Mouse (Mus musculus) small intestine, adult 2 months (tissue): ENCODE measurements around the gene Adgrl1. TPM values are rescaled to one million over a fixed set of nuclear protein-coding genes. Genes with fewer than 3 reads are reported as not detected.
A peak's percentile ranks its signal among the peaks of the same experiment; 100 is the strongest.

Experiments used
- H3K27ac ChIP-seq: fragments of 200-500 bp; 2 replicates; pipeline ENCODE4 v1.5.1; 2012; ENCODE audit warnings: low read depth, low read length, control low read depth, inconsistent platforms; ENCODE audit not compliant: insufficient read depth
- H3K27me3 ChIP-seq: fragments of 200-500 bp; 2 replicates; pipeline ENCODE4 v1.6.1; 2012; ENCODE audit warnings: mild to moderate bottlenecking, moderate library complexity, low read length, inconsistent platforms; ENCODE audit not compliant: control insufficient read depth, insufficient read depth
- H3K36me3 ChIP-seq: fragments of 200-500 bp; 2 replicates; pipeline ENCODE4 v1.6.1; 2012; ENCODE audit warnings: mild to moderate bottlenecking, low read length, control low read depth, inconsistent platforms; ENCODE audit not compliant: control insufficient read depth, insufficient read depth
- H3K4me1 ChIP-seq: fragments of 200-500 bp; 2 replicates; pipeline ENCODE4 v1.6.1; 2012; ENCODE audit warnings: low read length, inconsistent platforms, mixed read lengths; ENCODE audit not compliant: control insufficient read depth, insufficient read depth, insufficient read length
- H3K4me3 ChIP-seq: fragments of 200-500 bp; 2 replicates; pipeline ENCODE4 v1.5.1; 2012; ENCODE audit warnings: low read depth, mild to moderate bottlenecking, control low read depth, inconsistent platforms, low read length, moderate library complexity
- CTCF ChIP-seq: fragments of 200-500 bp; IDR thresholded peaks from 2 replicates; pipeline ENCODE4 v1.5.1; 2012; ENCODE audit warnings: low read depth, mild to moderate bottlenecking, control low read depth, inconsistent platforms, low read length, moderate library complexity, mixed read lengths; ENCODE audit not compliant: insufficient replicate concordance, insufficient read length; ENCODE audit errors: extremely low read depth
- POLR2A ChIP-seq: fragments of 200-500 bp; IDR thresholded peaks from 2 replicates; pipeline ENCODE4 v1.6.1; 2012; ENCODE audit warnings: low read depth, mild to moderate bottlenecking, control low read depth, inconsistent platforms, low read length, moderate library complexity
- WGBS: fragments of 180-500 bp; shearing (Covaris S2); methylation state at CpG from one replicate; pipeline ENCODE4 v1.1.7; 2018; 5-methylcytosine and 5-hydroxymethylcytosine counted together
- polyA plus RNA-seq: library from polyadenylated mRNA; depleted of rRNA; stranded (reverse); fragments of >200 nt; gene quantifications from 2 replicates; pipeline ENCODE4 v1.2.3, GENCODE M21; 2012

The Adgrl1 gene
- polyA plus RNA-seq, 1 experiment: 19.1 TPM

DNA sequence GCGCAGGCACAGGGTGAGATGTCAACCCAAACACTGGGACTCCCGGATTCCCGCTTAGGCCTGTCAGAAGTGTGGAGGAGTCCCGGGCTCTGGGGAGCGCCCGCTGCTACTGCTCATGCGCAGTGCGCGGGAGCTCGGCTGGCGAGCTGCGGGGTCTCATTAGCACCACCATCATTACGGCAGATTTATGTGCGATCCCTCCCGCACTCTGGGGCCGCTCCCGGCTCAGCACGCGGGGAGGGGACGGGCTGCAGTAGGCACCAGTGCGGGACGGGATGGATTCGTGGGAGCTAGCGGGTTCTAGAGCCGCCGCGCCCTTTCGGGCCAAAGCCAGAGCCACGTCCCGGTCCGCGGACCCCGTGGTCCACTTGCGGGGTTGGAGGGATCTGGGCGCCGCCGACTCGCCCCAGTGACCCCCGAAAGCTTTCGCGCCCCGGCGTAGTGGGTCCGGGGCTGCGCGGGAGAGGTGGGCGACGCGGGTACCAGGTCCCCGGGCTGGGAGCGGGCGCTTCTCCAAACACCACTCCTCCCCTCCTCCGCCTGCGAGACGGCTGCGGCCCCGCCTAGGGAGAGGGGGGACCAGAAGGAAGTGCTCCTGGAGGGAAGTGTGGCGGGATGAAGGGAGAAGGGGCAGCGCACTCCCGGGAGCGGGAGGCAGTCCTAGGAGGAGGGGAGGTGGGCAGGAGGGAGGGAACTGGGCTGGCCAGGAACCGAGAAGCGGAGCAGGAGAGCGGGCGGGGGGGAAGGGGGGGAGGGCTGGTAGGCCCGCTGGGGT, 24.8 kb upstream of the Adgrl1 start:
- 2% methylated on average over 58 of the region's 66 CpGs for WGBS
- Histone ChIP-seq H3K4me3 (peak overlapping the region; percentile 68), H3K4me1 (peaks cover 8% of the 10 kb centered on the region), H3K27ac (peak overlapping the region; percentile 23; the same call in 1 of the 2 replicates), H3K36me3 (no peaks in the 10 kb centered on the region), H3K27me3 (peaks cover 31% of the 10 kb centered on the region)
- TF ChIP-seq POLR2A (0 out of 2 replicates have a peak, but pooled peaks have one; percentile 12), CTCF (no peak)

DNA sequence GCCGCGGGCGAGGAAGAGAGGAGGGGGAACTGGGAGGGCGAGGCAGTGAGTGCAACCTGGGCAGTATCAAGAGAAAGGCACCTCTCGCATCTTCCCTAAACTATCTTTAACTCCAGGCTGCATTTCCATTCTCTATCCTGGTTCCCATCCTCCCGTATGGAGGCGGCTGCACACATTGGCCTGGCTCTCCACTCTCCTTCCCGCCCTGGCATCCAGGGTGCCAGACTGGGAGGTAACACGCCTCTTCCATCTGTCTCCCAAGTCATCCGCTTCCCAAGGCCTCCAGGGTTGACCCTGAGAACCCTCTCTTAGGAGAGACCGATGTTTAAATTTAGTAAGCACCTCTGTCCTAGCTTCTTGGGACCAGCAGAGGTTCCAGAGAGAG, 24.3 kb upstream of the Adgrl1 start:
- Histone ChIP-seq H3K4me1 (peaks cover 8% of the 10 kb centered on the region), H3K36me3 (no peaks in the 10 kb centered on the region), H3K27ac (peak overlapping the region; percentile 45; the same call in 1 of the 2 replicates), H3K27me3 (peaks cover 31% of the 10 kb centered on the region), H3K4me3 (peak overlapping the region; percentile 68)
- 2% methylated on average over 8 of the region's 11 CpGs for WGBS
- no peak for TF ChIP-seq CTCF
- no peak for TF ChIP-seq POLR2A

DNA sequence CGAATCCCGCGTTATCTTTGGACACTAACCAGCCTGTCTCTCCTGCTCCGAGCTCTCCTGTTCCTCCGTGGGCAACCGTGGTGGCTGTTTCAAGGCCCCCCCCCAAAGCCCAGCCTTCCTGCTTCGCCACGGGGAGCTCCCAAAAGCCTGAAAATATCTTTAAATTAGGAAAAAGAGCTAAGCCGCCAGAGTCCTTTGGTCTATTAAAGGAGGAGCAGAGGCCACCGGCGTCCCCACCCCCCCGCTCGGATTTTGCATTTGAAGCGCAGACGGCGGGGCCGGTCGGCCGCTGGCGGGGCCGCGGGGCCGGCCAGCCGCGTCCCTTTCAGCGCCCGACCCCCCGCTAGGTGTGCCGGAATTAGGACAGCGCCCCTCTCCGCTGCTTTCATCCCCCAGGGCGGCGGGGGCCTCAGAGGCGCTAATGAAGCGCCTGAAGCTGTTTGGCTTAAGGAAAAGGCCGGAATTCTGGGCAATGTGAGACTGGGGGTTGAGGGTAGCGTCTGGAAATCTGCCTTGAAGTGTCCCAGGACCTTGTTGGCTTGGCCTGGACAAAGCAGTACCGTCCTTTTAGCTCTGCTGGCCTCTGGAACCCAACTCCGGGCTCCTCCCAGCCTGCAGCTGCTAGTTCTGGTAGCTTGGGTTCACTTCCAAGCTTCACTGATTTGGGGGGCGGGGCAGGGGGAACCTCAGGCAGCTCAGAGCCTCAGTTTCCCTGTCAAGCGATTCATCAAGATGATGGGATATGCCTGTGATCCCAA, 23.6 kb upstream of the Adgrl1 start:
- TF ChIP-seq CTCF: no peak
- no peak for TF ChIP-seq POLR2A
- WGBS: 4% methylated on average over 41 of the region's 41 CpGs
- Histone ChIP-seq H3K27me3 (peaks cover 31% of the 10 kb centered on the region), H3K4me1 (peaks cover 8% of the 10 kb centered on the region), H3K27ac (0 out of 2 replicates have a peak overlapping the region, but pooled peaks have one; percentile 45), H3K36me3 (no peaks in the 10 kb centered on the region), H3K4me3 (peak overlapping the region; percentile 68; the same call in 1 of the 2 replicates)

DNA sequence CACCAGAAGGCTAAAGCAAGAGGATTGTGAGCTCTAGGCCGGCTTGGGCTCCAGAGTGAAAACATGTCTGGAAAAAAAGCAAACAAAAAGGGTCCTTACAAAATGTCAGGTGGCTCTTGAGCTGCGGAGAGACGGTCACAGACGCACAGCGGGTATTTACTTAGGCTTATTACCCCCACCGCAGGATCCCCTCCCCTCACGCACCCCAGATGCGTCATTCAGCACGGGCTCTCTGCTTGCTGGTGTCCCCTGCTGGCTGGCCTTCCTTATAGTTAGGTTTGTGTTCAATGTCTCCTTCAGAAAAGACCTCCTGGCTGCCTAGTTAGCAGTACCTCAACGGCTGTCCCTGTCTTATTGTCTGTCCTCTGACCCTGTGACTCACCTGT, 23.1 kb upstream of the Adgrl1 start:
- peaks cover 8% of the 10 kb centered on the region for H3K4me1 ChIP-seq
- H3K27me3 ChIP-seq: peaks cover 31% of the 10 kb centered on the region
- H3K4me3 ChIP-seq: no peak overlapping the region
- no peak overlapping the region for H3K27ac ChIP-seq
- WGBS: 9% methylated on average over 10 of the region's 10 CpGs
- TF ChIP-seq CTCF (peak; percentile 28; the same call in 1 of the 2 replicates), POLR2A (no peak)
- no peaks in the 10 kb centered on the region for H3K36me3 ChIP-seq

DNA sequence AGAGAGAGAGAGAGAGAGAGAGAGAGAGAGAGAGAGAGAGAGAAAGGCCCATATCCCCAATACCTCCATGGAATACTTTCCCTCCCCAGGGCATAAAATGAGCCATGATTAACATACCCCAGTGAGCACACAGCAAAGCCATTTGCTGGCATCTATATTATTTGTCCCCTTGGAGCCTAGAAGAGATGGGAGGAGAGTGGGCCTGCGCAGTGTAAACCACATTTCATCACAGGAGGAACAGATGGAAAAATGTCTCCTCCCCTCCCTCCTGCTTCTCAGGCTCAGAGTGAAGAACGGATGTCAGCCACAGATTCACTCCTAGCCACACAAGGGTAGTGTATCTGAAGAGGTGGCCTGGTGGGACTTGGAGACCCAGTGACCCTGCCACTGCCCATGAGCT, 11.5 kb upstream of the Adgrl1 start:
- Histone ChIP-seq H3K36me3 (no peaks in the 10 kb centered on the region), H3K27me3 (no peaks in the 10 kb centered on the region), H3K4me1 (no peaks in the 10 kb centered on the region), H3K27ac (no peak overlapping the region), H3K4me3 (no peak overlapping the region)
- 61% methylated on average over 2 of the region's 2 CpGs for WGBS
- TF ChIP-seq CTCF (no peak), POLR2A (no peak)

DNA sequence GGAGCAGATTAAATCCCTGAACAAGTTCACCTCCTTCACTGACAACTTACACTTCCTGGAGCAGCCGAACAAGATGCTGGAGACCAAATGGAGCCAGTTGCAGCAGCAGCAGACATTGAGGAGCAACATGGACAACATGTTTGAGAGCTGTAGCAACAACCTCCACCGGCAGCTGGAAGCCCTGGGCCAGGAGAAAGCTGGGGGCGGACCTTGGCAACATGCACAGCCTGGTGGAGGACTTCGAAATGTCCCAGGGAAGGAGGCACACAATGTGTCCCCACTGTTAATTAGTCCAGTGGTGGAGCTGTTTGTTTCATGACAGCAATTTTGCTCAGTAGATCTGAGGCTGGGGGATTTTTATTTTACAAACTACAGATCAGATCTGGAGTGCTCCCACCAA, 7.8 kb upstream of the Adgrl1 start:
- Histone ChIP-seq H3K27me3 (no peaks in the 10 kb centered on the region), H3K27ac (no peak overlapping the region), H3K4me1 (no peaks in the 10 kb centered on the region), H3K36me3 (no peaks in the 10 kb centered on the region), H3K4me3 (no peak overlapping the region)
- no peak for TF ChIP-seq POLR2A
- no peak for TF ChIP-seq CTCF
- WGBS: 41% methylated on average over 4 of the region's 4 CpGs

DNA sequence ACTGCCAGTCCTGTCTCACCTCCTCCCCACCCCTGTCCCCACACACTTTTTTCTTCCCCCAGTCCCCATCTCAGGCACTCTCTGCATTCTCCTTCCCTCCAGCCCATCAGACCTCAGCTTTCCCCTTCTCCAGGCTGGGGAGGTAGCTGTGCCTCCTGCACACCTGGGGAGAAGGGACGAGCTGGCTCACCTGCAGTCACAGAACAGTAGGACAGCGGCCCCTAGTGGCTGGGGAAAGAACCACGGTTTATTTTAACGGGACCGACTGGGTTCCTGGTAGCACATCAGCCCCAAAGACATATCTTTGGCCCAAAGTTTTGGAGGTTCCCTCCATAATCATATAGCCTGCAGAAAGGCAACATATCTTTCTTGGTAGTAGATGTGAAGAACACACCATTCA, 6.0 kb upstream of the Adgrl1 start:
- under 1% methylated on average over 5 of the region's 5 CpGs for whole genome bisulfite sequencing
- no peak overlapping the region for H3K27ac ChIP-seq
- no peak overlapping the region for H3K4me3 ChIP-seq
- H3K36me3 ChIP-seq: no peaks in the 10 kb centered on the region
- TF ChIP-seq CTCF (peak; percentile 93; the same call in 1 of the 2 replicates), POLR2A (no peak)
- H3K4me1 ChIP-seq: no peaks in the 10 kb centered on the region
- H3K27me3 ChIP-seq: no peaks in the 10 kb centered on the region; the same call in 1 of the 2 replicates
